11 mouse cellular contexts compared by ENCODE assay signal in genomic region chr2:164170326-164170725, GRCm38 (mm10). TPM values are rescaled to one million over a fixed set of nuclear protein-coding genes. Genes with fewer than 3 reads are reported as not detected.
DNase-seq lines count a peak whose midpoint lies in the region; ATAC-seq and TF ChIP-seq lines count a peak whose summit lies in the region.
"Had no signal": no experiment of that assay in that cellular context is flagged by ENCODE, and none has a peak within 500 bp of the region (broad histone marks: within the 10 kb centered on the region; RNA-seq: fewer than 3 reads in every experiment).

No protein-coding gene starts in this region.

- no peak for TF ChIP-seq CTCF in kidney, postnatal 0 days (IDR thresholded peaks at IDR 0.05; ENCODE audit: low read depth)
- TF ChIP-seq CTCF in hindbrain, postnatal 0 days (IDR thresholded peaks at IDR 0.05; ENCODE audit: low read depth) = no peak
- TF ChIP-seq CTCF in lung, adult 2 months (IDR thresholded peaks at IDR 0.05; ENCODE audit: insufficient read depth, low read length) = no peak

- peaks cover 44% of the 10 kb centered on the region for H3K27me3 ChIP-seq in kidney, postnatal 0 days (ENCODE audit: insufficient read depth, low read length)
- peaks cover 78% of the 10 kb centered on the region for H3K27me3 ChIP-seq in embryonic facial prominence, embryonic 12.5 days
- peaks cover 53% of the 10 kb centered on the region for H3K27me3 ChIP-seq in hindbrain, postnatal 0 days (ENCODE audit: insufficient read depth, low read length)
- H3K27me3 ChIP-seq in neural tube, embryonic 13.5 days = peaks cover 89% of the 10 kb centered on the region

- no peaks in the 10 kb centered on the region for H3K9me3 ChIP-seq in kidney, postnatal 0 days (replicated peaks; ENCODE audit: low read length)
- H3K9me3 ChIP-seq in embryonic facial prominence, embryonic 12.5 days = no peaks in the 10 kb centered on the region
- H3K9me3 ChIP-seq in hindbrain, postnatal 0 days (ENCODE audit: low read length) = no peaks in the 10 kb centered on the region
- H3K9me3 ChIP-seq in neural tube, embryonic 13.5 days = no peaks in the 10 kb centered on the region

- H3K27ac ChIP-seq in kidney, postnatal 0 days = no peak overlapping the region
- H3K27ac ChIP-seq in embryonic facial prominence, embryonic 12.5 days = no peak overlapping the region
- no peak overlapping the region for H3K27ac ChIP-seq in hindbrain, postnatal 0 days
- no peak overlapping the region for H3K27ac ChIP-seq in neural tube, embryonic 13.5 days (replicated peaks)

- H3K4me1 ChIP-seq in kidney, postnatal 0 days (replicated peaks; ENCODE audit: insufficient read depth, low read length) = peaks cover 7% of the 10 kb centered on the region; the same call in 1 of the 2 replicates
- H3K4me1 ChIP-seq in embryonic facial prominence, embryonic 12.5 days = peaks cover 18% of the 10 kb centered on the region
- peaks cover 8% of the 10 kb centered on the region; the same call in 1 of the 2 replicates for H3K4me1 ChIP-seq in hindbrain, postnatal 0 days (ENCODE audit: insufficient read depth, low read length)
- peaks cover 32% of the 10 kb centered on the region for H3K4me1 ChIP-seq in neural tube, embryonic 13.5 days (replicated peaks)
- H3K4me1 ChIP-seq in lung, adult 2 months (ENCODE audit: control insufficient read depth, insufficient read depth, low read length) = no peaks in the 10 kb centered on the region

- DNase-seq in kidney, postnatal 0 days (ENCODE audit: low spot score) = no peak
- DNase-seq in kidney, adult 18-20 months = no peak
- DNase-seq in hindbrain, postnatal 0 days (ENCODE audit: low spot score) = no peak
- DNase-seq in adrenal gland, postnatal 36 days = no peak
- no peak for DNase-seq in lung, adult 2 months
- no peak for DNase-seq in right cerebral cortex, postnatal 36 days (ENCODE audit: low spot score in 2 of 2)
- DNase-seq: adrenal gland, adult 2 months had no signal

- ATAC-seq in kidney, postnatal 0 days (replicated peaks; ENCODE audit: low FRiP score, low read depth) = no peak
- no peak for ATAC-seq in embryonic facial prominence, embryonic 12.5 days (ENCODE audit: insufficient number of reproducible peaks, insufficient read depth, low FRiP score, low TSS enrichment)
- no peak for ATAC-seq in hindbrain, postnatal 0 days
- no peak for ATAC-seq in neural tube, embryonic 13.5 days (ENCODE audit: low read depth)

- no peaks in the 10 kb centered on the region for H3K36me3 ChIP-seq in kidney, postnatal 0 days (ENCODE audit: insufficient read depth, low read length)
- no peaks in the 10 kb centered on the region for H3K36me3 ChIP-seq in embryonic facial prominence, embryonic 12.5 days
- no peaks in the 10 kb centered on the region for H3K36me3 ChIP-seq in hindbrain, postnatal 0 days (ENCODE audit: insufficient read depth, low read length)
- H3K36me3 ChIP-seq in neural tube, embryonic 13.5 days = no peaks in the 10 kb centered on the region

- no peak overlapping the region for H3K4me3 ChIP-seq in kidney, postnatal 0 days (replicated peaks; ENCODE audit: low read depth, low read length)
- no peak overlapping the region for H3K4me3 ChIP-seq in embryonic facial prominence, embryonic 12.5 days
- peak overlapping the region; percentile 30; the same call in 1 of the 2 replicates for H3K4me3 ChIP-seq in hindbrain, postnatal 0 days (ENCODE audit: low read length)
- peak overlapping the region; percentile 38 for H3K4me3 ChIP-seq in neural tube, embryonic 13.5 days
- no peak overlapping the region for H3K4me3 ChIP-seq in lung, adult 2 months (replicated peaks; ENCODE audit: extremely low read depth, low read depth, low read length)

- H3K9ac ChIP-seq in kidney, postnatal 0 days (ENCODE audit: low read depth, low read length) = no peak overlapping the region
- H3K9ac ChIP-seq in embryonic facial prominence, embryonic 12.5 days = no peak overlapping the region
- H3K9ac ChIP-seq in hindbrain, postnatal 0 days (replicated peaks; ENCODE audit: low read length) = no peak overlapping the region
- peak overlapping the region; percentile 56; the same call in 1 of the 2 replicates for H3K9ac ChIP-seq in neural tube, embryonic 13.5 days

- no peak for TF ChIP-seq POLR2A in lung, adult 2 months (IDR thresholded peaks at IDR 0.05; ENCODE audit: borderline replicate concordance, extremely low read depth, low read depth, low read length)

- WGBS in kidney, postnatal 0 days = 9% methylated on average over 11 of the region's 11 CpGs
- WGBS in embryonic facial prominence, embryonic 12.5 days = 3% methylated on average over 11 of the region's 11 CpGs
- 6% methylated on average over 11 of the region's 11 CpGs for WGBS in hindbrain, postnatal 0 days
- 7% methylated on average over 11 of the region's 11 CpGs for WGBS in neural tube, embryonic 13.5 days
- 9% methylated on average over 11 of the region's 11 CpGs for WGBS in lung, adult 2 months

- 0 out of 2 replicates have a peak overlapping the region, but pooled peaks have one; percentile 50 for H3K4me2 ChIP-seq in kidney, postnatal 0 days (ENCODE audit: low read length)
- peak overlapping the region; percentile 75 for H3K4me2 ChIP-seq in embryonic facial prominence, embryonic 12.5 days (replicated peaks)
- peak overlapping the region; percentile 58 for H3K4me2 ChIP-seq in hindbrain, postnatal 0 days (ENCODE audit: low read depth, low read length)
- peak overlapping the region; percentile 68 for H3K4me2 ChIP-seq in neural tube, embryonic 13.5 days

RNA-seq across cellular contexts. Expression of gene Kcns1, which starts 0.6 kb away (rescaled TPM):
- 0.14 and 0.27 TPM in 2 replicates for polyA plus RNA-seq in kidney, postnatal 0 days (2015; fragmentation: Nextera tagmentation; extraction: Ambion mirVana)
- polyA plus RNA-seq in embryonic facial prominence, embryonic 12.5 days (2016; fragmentation: Nextera tagmentation; extraction: Ambion mirVana) = 0.49 and 0.71 TPM in 2 replicates
- total RNA-seq in hindbrain, postnatal 0 days (2014; rRNA removed) = 12.7 and 15.8 TPM in 2 replicates
- 3.0 and 3.3 TPM in 2 replicates for polyA plus RNA-seq in hindbrain, postnatal 0 days (2015; fragmentation: Nextera tagmentation; extraction: Ambion mirVana)
- 0.40 and 0.50 TPM in 2 replicates for polyA plus RNA-seq in neural tube, embryonic 13.5 days (2015; fragmentation: Nextera tagmentation; extraction: Ambion mirVana)
- total RNA-seq in adrenal gland, postnatal 36 days (2021) = not detected
- polyA plus RNA-seq in lung, adult 2 months (2012; rRNA removed) = 0.07 and 0.21 TPM in 2 replicates
- total RNA-seq: adrenal gland, adult 2 months had no signal
- polyA plus RNA-seq: adrenal gland, adult 2 months had no signal

RNA-seq across cellular contexts. Expression of gene Wfdc5, which starts 12.2 kb away (rescaled TPM):
- not detected in 2 replicates for polyA plus RNA-seq in kidney, postnatal 0 days (2015; fragmentation: Nextera tagmentation; extraction: Ambion mirVana)
- not detected in 2 replicates for polyA plus RNA-seq in embryonic facial prominence, embryonic 12.5 days (2016; fragmentation: Nextera tagmentation; extraction: Ambion mirVana)
- total RNA-seq in hindbrain, postnatal 0 days (2014; rRNA removed) = not detected in 2 replicates
- polyA plus RNA-seq in hindbrain, postnatal 0 days (2015; fragmentation: Nextera tagmentation; extraction: Ambion mirVana) = not detected in 2 replicates
- not detected in 2 replicates for polyA plus RNA-seq in neural tube, embryonic 13.5 days (2015; fragmentation: Nextera tagmentation; extraction: Ambion mirVana)
- total RNA-seq in adrenal gland, postnatal 36 days (2021) = not detected
- 0.27 and 16.2 TPM in 2 replicates for polyA plus RNA-seq in lung, adult 2 months (2012; rRNA removed)
- total RNA-seq: adrenal gland, adult 2 months; common myeloid progenitor, adult 5-6 weeks had no signal
- polyA plus RNA-seq: adrenal gland, adult 2 months; heart, postnatal 0 days had no signal

RNA-seq across cellular contexts. Expression of gene Wfdc12, which starts 20.1 kb away (rescaled TPM):
- polyA plus RNA-seq in kidney, postnatal 0 days (2015; fragmentation: Nextera tagmentation; extraction: Ambion mirVana) = not detected in 2 replicates
- 0.22 TPM in 1 of 2 replicates, not detected in the other for polyA plus RNA-seq in embryonic facial prominence, embryonic 12.5 days (2016; fragmentation: Nextera tagmentation; extraction: Ambion mirVana)
- total RNA-seq in hindbrain, postnatal 0 days (2014; rRNA removed) = not detected in 2 replicates
- not detected in 2 replicates for polyA plus RNA-seq in hindbrain, postnatal 0 days (2015; fragmentation: Nextera tagmentation; extraction: Ambion mirVana)
- polyA plus RNA-seq in neural tube, embryonic 13.5 days (2015; fragmentation: Nextera tagmentation; extraction: Ambion mirVana) = not detected in 2 replicates
- 1 to 10 TPM in 1 of 2 experiments, under 1 TPM in 1; 0.43 to 1.4 TPM for total RNA-seq in adrenal gland, postnatal 36 days (2021)
- polyA plus RNA-seq in lung, adult 2 months (2012; rRNA removed) = 0.43 and 4.4 TPM in 2 replicates
- total RNA-seq: common myeloid progenitor, adult 5-6 weeks had no signal
- polyA plus RNA-seq: heart, postnatal 0 days had no signal

RNA-seq across cellular contexts. Expression of gene Wfdc15a, which starts 29.6 kb away (rescaled TPM):
- polyA plus RNA-seq in kidney, postnatal 0 days (2015; fragmentation: Nextera tagmentation; extraction: Ambion mirVana) = not detected in 2 replicates
- polyA plus RNA-seq in embryonic facial prominence, embryonic 12.5 days (2016; fragmentation: Nextera tagmentation; extraction: Ambion mirVana) = not detected in 2 replicates
- total RNA-seq in hindbrain, postnatal 0 days (2014; rRNA removed) = not detected in 2 replicates
- polyA plus RNA-seq in hindbrain, postnatal 0 days (2015; fragmentation: Nextera tagmentation; extraction: Ambion mirVana) = not detected in 2 replicates
- polyA plus RNA-seq in neural tube, embryonic 13.5 days (2015; fragmentation: Nextera tagmentation; extraction: Ambion mirVana) = not detected in 2 replicates
- total RNA-seq in adrenal gland, postnatal 36 days (2021) = not detected
- not detected in 2 replicates for polyA plus RNA-seq in lung, adult 2 months (2012; rRNA removed)
- total RNA-seq: adrenal gland, adult 2 months; common myeloid progenitor, adult 5-6 weeks had no signal
- polyA plus RNA-seq: adrenal gland, adult 2 months; heart, postnatal 0 days had no signal

RNA-seq across cellular contexts. Expression of gene Wfdc15b, which starts 51.1 kb away (rescaled TPM):
- polyA plus RNA-seq in kidney, postnatal 0 days (2015; fragmentation: Nextera tagmentation; extraction: Ambion mirVana) = 306 and 341 TPM in 2 replicates
- polyA plus RNA-seq in embryonic facial prominence, embryonic 12.5 days (2016; fragmentation: Nextera tagmentation; extraction: Ambion mirVana) = not detected in 2 replicates
- total RNA-seq in hindbrain, postnatal 0 days (2014; rRNA removed) = not detected in 2 replicates
- polyA plus RNA-seq in hindbrain, postnatal 0 days (2015; fragmentation: Nextera tagmentation; extraction: Ambion mirVana) = not detected in 2 replicates
- polyA plus RNA-seq in neural tube, embryonic 13.5 days (2015; fragmentation: Nextera tagmentation; extraction: Ambion mirVana) = not detected in 2 replicates
- not detected for total RNA-seq in adrenal gland, postnatal 36 days (2021)
- polyA plus RNA-seq in lung, adult 2 months (2012; rRNA removed) = 0.34 TPM in 1 of 2 replicates, not detected in the other
- total RNA-seq: adrenal gland, adult 2 months; common myeloid progenitor, adult 5-6 weeks had no signal
- polyA plus RNA-seq: adrenal gland, adult 2 months; heart, postnatal 0 days had no signal

Comparison
In these comparisons a context has a peak if more than half of its experiments do, and no peak if none do; other contexts are left out.
1. H3K4me3 ChIP-seq: peak in hindbrain, postnatal 0 days (single experiment) and neural tube, embryonic 13.5 days (single experiment); none in kidney, postnatal 0 days (single experiment), embryonic facial prominence, embryonic 12.5 days (single experiment) and lung, adult 2 months (single experiment).
2. Peak in every context shown above with its lines, with median percentiles within 50 percentile points of each other: H3K4me2 ChIP-seq.